Mouse (Mus musculus) gastrocnemius, postnatal 14 days (tissue): ENCODE results near the gene Lgr6. TPM values are rescaled to one million over a fixed set of nuclear protein-coding genes. Genes with fewer than 3 reads are reported as not detected.

Source experiments
- DNase-seq: peaks from one replicate; pipeline ENCODE4 v3.0.0; 2021; ENCODE audit warnings: mixed read lengths
- intact Hi-C: fragments of 180-260 bp; cut with DNase I; formaldehyde crosslinking; loops from one replicate; pipeline ENCODE4 v1.15.1; 2025; ENCODE audit warnings: low total_unique reads
- long read RNA-seq, 2 experiments: library from polyadenylated mRNA; stranded (forward); transcript quantifications; one replicate each; pipeline ENCODE4 v2.0.0; 2021
- total RNA-seq, 2 experiments: library from RNA; stranded (reverse); gene quantifications; 2 replicates each; pipeline ENCODE4 v1.2.3; 2021

Lgr6 gene
- total RNA-seq, result 1 to 10 TPM in 1 of 2 experiments, under 1 TPM in 1; 0.88 to 1.1 TPM
- long read RNA-seq, experiment 1, partial matches to known transcripts, result 0 of 1 reads
- long read RNA-seq, experiment 1, other reads (novel, unspliced or antisense), result 1 of 1 reads
- long read RNA-seq, experiment 2, full-length matches to known transcripts, result 3 of 6 reads
- long read RNA-seq, experiment 2, partial matches to known transcripts, result 0 of 6 reads
- long read RNA-seq, experiment 2, other reads (novel, unspliced or antisense), result 3 of 6 reads

DNA sequence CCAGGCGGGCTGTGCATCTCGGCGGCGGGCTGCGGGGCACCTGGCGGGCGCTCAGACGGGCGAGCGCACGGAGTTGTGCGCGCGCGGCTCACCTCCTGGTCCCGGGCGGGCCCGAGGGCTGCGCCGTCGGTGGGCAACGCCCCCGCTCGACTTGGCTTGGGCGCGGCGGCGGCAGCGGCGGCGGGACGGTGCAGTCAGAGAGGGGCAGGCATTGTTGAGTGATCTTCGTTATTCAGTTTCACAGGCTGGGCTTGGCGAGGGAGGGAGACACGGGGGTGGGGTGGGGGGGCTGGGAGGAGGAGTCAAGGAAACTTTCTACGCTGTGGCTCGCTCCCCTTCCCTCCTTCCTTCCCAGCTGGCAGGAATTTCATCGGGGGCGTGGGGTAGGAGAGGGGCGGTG lies at the start of gene Lgr6:
Lgr6 (minus strand) TSS at position 153 of the 400 bp plus-strand sequence.
- no peak for DNase-seq
- intact Hi-C loops, result no loop called here

DNA sequence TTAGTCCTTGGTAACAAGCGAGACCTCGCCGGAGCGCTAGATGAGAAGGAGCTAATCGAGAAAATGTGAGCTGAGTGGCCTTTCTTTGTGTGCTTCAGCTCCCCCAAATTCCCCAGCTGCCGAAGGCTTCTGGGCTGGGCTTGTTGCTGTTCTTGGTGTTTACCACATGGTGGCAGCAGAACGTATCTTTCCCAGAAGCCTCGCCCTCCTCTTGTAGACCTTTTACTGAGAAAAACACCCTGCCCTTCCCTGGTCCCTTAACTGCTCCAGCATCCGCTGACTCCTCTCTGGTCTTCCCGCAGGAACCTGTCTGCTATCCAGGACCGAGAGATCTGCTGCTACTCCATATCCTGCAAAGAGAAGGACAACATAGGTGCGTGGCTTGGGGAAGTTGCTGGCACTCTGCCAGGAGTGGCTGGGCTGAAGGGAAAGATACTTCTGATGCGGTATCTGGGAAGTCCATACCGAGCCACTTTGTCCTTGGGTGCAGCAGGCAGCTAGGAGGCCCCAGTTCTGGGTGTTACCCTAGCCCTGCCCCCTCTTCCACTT lies 49.4 kb upstream of the Lgr6 start:
- intact Hi-C loops, result no loop called here
- DNase-seq, result peak; percentile 62

DNA sequence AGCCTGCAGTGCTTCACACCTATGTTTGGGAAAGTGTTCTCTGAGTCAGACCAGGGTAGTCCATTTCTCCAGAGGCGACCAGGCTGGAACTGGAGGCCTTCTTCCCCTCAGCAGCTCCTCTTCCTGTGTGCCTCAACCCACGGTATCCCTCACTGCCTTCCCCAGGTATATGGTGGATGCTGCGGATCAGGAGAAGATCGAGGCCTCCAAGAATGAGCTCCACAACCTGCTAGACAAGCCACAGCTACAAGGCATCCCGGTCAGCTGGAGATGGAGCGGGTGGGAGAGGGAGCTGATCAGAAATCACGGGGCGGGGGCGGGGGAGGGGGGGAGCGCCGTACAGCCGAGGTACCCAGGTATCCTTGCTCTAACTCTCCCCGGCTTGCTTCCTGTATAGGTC lies 48.9 kb upstream of the Lgr6 start:
- intact Hi-C loops, result no loop called here
- no peak for DNase-seq

DNA sequence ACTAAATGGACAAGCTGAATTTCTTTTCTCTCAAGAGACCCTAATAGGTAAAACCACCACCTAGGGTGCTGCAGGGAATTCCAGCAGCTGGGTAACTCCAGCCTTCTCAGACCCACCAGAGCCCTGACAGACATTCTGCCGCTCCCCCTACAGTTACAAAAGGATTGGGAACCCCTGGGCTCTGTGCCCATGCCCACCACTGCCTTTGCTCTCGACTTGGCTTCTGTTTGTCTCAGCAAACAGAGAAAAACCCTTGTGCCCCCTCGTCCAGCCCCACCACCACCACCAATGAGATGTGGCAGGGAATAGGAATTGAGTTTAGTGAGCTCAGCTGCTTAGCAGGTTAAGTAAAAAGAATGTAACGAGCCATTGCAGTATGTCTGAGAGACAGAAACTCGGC lies 43.9 kb upstream of the Lgr6 start:
- no peak for DNase-seq
- intact Hi-C loops, result no loop called here

DNA sequence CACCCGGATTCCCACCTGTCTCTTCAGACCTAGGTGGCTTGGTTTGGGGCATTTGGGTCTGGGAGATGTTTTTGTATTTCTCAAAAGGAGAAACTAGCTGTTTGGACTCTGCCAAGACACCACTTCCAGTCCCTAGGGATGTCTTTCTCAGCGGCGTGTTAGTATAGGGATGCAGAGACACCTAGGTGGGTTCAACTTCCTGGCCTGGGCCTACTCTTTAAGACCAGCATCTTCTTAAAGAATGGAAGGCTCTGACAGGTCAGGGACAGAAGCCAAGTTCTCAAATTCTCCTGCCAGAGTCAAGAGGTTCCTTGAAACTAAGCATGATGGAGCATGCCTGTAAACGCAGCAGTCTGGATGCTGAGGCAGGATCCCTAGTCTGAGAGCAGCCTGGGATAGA lies 43.4 kb upstream of the Lgr6 start:
- no peak for DNase-seq
- intact Hi-C loops, result no loop called here

DNA sequence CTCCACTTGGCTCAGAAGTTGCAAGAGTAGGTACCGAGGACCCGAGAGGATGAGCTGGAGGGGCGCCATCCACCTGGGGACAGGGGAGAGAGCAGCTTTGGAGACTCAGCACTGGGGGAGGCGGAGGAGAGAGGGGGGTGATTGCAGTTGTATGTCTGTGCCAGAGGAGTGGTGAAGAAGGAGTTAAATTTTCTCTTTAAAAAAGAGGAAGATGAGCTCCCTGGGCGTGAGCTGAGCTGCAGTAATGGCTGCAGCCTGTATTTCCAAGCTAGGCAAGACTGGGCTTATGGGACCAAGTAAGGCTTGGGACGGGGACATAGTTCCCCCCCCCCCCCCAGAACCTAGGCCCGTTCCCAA lies 42.6 kb upstream of the Lgr6 start:
- DNase-seq, result no peak
- intact Hi-C loops, result no loop called here

DNA sequence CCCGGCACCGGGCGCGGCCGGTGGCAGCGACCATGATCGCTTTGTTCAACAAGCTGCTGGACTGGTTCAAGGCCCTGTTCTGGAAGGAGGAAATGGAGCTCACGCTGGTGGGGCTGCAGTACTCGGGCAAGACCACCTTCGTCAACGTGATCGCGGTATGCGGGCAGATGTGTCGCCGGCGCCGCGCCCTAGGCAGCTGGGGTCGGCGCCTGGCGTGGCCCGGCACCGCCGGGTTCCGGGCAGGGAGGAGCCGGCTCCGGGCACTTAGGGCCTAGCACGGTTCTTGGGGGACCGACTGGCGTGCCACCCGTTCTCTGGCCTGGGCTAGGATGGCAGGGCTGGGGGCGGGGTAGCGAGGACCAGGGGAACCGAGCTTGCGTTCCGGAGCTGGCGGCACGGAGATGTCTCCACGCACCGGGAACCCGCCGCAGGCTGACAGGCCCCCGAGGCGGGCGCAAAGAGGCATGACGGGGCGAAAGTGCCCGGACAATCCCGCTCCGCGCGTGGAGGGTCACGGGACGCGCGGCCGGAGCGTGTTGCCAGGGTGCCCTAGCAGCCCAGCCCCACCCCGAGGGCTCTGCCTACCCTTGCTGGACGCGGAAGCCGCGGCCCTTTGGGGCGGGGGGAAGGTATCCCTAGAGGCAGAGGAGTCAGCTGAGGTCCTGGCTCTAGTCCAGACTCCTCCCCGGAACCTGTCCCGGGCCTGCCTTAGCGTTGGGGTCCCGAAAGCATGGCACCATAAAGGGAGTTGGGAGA lies 42.0 kb upstream of the Lgr6 start:
- intact Hi-C loops, result no loop called here
- peak; percentile 91 for DNase-seq

DNA sequence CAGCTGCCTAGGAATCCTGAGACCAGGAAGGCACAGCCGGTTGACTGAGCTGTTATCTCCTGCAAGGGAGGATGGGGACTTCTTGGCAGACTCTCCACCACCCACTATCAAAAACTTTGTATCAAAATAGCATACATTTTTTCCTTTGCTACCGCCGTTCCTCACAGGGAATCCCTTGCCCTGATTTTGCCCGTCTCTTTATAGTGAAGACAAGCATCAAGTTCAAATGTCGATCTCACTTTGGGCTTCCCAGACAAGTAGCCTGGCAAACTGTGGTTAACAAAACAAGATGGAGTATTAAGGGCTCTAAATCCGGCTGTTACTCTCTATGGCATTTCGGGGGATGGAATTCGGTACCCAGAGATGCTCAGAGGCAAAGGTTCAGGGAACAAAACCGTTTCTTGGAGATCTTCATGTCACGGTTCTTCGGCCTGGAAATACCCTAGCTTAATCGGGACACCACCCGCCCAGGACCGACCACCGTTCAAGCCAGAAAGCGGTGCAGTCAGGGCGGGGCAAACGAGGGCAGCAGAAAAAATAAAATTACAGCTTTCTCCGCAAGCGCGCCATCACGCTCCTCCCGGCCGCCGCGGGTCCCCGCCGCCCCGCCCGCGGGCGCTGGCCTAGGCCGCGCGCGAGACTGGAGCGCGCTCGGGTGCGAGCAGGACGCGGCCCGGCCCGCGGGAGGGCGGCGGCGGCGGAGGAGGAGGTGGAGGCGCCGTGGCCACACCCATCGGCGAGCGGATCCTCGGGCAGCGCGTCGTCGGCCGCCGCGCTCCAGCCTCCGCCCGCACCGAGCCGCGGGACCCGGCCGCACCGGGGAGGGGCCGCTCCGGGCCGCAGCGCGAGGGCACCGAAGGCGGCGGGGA lies 41.2 kb upstream of the Lgr6 start, which contains the start of gene Arl8a:
Arl8a (plus strand) TSS at position 748 of the 869 bp plus-strand sequence.
- DNase-seq, result peak; percentile 90
- intact Hi-C loops, result no loop called here

DNA sequence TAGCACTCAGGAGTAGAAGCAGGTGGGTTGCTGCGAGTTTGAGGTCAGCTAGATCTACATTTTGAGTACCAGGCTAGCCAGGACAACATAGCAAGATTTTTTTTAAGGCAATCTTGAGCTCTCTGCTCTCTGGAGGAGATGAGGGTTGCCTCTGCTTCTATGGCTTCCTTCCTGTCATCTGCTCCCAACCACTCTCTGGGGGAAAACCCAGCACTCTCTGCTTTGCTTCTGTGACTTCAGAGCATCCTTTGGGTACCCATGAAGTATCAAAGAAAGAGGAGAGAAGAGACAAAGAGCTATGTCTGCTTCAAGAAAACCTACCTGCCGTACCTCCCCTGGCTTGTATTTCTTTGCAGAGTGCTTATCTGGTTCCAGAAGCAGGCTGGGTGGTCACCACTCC lies 38.9 kb upstream of the Lgr6 start:
- intact Hi-C loops, result no loop called here
- DNase-seq, result no peak

DNA sequence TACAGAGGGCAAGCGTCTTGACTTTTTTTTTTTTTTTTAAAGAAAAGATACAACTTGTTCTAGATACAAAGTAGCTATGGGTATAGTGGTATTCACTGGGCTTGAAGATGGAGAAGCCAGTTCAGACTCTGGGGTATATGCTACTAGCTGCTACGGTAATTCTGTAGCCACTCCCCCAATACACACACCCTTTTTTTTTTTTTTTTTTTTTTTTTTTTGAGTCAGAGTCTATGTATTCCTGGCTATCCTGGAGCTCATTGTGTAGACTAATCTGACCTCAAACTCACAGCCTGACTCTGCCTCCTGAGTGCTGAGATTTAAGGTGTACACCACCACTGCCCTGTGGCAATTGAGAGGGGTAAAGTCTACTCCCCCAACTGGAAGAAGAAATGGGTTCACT lies 37.4 kb upstream of the Lgr6 start:
- intact Hi-C loops, result no loop called here
- no peak for DNase-seq

DNA sequence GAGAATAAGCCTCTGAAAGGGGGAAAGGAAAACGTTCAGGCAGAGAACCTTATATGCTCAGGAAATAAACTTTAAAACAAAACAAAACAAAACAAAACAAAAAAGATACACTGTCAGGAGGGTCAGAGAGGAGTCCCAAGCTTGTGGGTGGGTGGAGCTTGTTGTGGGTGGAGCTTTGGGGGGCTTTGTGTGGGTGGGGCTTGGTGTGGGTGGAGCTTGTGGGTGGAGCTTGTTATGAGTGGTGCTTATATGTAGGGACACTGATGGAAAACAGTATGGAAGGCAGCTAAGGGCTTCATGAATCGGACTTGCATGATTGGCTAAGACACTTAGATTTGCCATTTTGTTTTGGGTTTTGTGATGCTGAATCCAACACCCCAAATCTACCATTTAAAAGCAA lies 34.8 kb upstream of the Lgr6 start:
- no peak for DNase-seq
- intact Hi-C loops, result no loop called here

DNA sequence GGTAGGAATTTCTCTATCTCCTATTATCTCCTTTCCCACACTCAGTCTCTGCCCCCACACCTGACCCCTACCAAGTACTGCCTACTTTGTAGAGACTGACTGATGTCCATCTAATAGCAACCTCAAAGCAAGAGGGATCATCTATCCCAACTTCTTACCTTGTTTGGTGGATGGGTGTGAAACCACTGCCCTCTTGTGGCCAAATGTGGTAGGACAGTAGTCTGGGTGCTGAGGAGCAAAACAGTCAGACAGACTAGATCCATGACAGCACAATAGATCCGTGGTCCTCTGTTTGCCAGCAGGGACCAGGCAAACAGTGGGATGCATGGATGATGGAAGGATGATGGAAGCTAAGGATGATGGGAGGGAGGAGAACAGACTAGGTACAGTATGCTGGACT lies 31.4 kb upstream of the Lgr6 start:
- no peak for DNase-seq
- intact Hi-C loops, result no loop called here

DNA sequence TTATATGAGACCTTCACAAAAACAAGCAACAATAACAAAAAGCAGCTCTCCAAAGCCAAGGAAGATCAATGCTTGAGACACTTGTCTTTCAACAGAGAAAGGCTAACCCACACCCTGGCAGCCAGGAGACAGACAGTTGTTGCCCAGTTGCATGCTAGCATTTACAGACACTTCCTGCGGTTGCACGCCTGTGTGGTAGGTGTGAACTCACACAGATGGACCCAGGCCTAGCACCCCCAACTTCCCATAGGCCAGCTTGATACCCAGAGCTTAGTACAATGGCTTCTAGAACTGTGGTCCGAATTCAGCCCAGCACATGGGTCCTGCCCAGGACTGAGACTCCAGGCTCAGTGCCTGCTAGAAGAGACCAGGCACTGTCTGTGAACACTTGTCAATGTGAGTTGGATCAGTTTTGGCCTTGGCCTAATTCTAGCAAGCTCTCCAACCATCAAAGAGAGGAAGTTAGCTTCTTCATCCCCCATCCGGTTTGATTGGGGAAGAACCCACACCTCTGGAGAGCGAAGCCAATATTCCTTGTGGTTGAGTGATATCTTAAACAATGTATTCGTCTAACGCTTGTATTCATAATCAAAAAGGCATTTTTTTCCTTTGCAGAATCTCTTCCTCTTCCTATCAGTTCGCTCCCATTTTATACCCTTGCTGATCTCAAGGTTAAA lies 30.2 kb upstream of the Lgr6 start:
- intact Hi-C loops, result no loop called here
- DNase-seq, result no peak

DNA sequence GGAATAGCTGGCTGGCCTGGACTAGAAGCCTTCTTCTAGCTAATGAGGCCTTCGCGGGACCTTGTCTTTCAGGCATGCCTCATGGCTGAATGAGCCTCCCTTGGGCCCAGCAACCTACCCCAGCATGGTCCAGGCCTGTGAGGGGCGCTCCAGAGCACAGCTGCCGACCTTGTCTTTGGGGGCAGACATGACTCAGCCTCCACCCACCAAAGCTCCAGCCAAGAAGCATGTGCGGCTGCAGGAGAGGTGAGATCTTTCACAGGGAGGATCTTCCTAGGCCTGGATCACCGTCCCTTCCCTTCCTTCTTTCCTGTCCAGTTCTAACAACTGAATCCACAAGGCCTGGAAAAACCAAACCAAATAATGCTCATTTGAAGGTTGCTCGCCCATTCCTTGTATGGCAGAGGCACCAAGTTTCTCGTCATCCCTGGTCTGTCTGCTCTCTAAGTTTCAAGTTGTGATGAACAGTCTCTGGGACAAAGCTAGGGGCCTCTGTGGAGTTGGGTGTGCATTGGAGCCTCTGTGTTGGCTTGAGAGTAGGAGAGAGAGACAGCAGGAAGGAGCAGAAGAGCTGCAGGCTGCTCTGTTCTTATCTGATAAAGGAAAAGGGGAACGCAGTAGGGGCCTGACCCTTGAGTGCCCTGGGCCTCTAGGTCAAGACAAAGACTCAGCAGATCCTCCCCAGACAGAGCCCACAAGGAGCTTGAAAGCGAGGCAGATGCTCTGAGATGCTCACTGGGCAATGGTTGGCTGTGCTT lies 28.8 kb upstream of the Lgr6 start:
- intact Hi-C loops, result no loop called here
- DNase-seq, result no peak

DNA sequence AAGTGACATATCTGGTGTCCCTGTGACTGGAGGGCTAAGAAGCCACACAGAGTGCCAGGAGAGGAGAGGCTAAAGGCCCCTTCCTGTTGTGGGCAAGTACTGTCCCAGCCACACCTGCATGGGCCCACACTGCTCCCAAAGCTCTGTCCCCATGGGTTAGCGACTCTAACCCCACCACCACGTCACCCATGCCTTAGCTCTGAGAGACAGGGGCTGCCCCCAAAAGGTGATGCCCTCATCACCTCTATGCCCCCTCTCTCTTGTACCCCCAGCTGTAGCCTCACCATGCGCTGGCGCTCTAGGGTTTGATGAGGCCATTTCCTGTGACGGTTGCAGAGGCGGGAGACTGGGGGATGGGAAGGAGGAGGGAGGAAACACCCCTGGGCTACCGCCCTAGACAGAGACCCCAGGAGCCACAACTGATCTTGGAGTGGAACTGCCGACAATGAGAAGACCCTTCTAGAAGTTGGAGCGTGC lies 27.9 kb upstream of the Lgr6 start:
- intact Hi-C loops, result no loop called here
- no peak for DNase-seq

DNA sequence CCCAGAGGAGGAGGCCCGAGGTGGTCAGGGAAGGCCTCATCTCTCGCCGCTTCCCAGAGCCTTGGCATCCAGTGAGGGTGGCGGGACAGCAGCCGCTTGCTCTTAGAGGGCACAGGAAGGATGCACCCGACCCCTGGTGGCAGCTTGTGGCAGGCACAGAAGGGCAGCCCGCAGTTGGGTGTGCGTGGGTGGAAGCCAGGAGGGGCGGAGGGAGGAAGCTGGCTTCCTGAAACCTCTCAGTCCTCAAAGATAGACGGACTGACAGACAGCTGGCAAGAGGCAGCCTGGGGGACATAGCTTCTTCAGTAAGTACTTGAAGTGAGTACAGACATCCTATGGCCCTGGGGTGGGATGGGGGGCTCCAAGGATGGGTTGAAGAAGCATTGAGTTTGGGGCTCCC lies 27.4 kb upstream of the Lgr6 start, which contains the start of gene Ptpn7:
Ptpn7 (plus strand) TSS at position 228 of the 400 bp plus-strand sequence.
- peak; percentile 80 for DNase-seq
- intact Hi-C loops, result no loop called here

DNA sequence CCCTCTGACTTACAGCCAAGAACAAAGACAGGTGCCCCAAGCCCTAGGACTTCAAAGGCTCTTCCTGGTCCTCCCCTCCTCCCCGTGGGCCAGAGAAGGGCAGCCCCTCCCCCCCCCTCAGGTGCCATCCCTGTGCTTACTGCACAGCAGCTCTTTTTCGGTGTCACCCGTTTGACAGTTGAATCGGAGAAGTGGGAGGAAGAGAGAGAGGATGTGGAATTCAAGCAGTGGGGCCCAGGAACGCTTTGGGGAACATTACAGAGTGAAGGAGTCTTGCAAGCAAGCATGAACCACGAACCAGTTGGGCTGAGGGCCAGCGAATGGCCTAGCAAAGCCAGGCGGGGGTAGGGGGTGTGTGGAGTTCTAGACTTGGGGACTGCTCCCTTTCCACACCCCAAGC lies 26.5 kb upstream of the Lgr6 start:
- DNase-seq, result no peak
- intact Hi-C loops, result no loop called here

DNA sequence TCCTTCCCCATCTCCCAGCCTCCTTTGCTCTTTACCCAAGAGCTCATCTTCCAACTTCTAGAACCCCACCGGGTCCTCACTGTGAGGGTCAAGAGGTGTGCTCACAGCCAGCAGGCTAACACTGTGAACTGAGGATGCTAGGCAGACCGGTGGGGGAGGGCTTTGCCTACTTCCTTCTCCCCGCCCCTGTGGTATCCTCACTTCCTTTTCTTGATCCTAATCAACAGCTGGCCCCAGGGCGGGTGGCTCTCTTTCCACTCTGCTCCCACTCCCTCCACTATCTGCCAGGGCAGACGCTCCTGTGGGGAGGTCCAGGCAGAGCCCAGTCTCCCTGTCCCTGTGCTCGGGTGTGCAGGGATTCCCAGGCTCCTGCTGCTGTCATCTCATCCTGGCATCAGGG lies 26.0 kb upstream of the Lgr6 start:
- intact Hi-C loops, result no loop called here

More for the DNA sequence above, 26.0 kb upstream of the Lgr6 start:
- DNase-seq, result peak; percentile 41
